Mouse (Mus musculus) brain, embryonic 18.5 days (tissue): Measurements from ENCODE around the gene Btbd9.
"Not testable (repeated sequence)": the region's sequence is repeated elsewhere in the genome, so short reads cannot be mapped to it uniquely, and the experiment has no call there.

ENCODE experiments used
- DNase-seq: peaks from one replicate; pipeline ENCODE4 v3.0.0-alpha.2; 2012; ENCODE audit warnings: low read depth, low spot score

Btbd9 gene

DNA sequence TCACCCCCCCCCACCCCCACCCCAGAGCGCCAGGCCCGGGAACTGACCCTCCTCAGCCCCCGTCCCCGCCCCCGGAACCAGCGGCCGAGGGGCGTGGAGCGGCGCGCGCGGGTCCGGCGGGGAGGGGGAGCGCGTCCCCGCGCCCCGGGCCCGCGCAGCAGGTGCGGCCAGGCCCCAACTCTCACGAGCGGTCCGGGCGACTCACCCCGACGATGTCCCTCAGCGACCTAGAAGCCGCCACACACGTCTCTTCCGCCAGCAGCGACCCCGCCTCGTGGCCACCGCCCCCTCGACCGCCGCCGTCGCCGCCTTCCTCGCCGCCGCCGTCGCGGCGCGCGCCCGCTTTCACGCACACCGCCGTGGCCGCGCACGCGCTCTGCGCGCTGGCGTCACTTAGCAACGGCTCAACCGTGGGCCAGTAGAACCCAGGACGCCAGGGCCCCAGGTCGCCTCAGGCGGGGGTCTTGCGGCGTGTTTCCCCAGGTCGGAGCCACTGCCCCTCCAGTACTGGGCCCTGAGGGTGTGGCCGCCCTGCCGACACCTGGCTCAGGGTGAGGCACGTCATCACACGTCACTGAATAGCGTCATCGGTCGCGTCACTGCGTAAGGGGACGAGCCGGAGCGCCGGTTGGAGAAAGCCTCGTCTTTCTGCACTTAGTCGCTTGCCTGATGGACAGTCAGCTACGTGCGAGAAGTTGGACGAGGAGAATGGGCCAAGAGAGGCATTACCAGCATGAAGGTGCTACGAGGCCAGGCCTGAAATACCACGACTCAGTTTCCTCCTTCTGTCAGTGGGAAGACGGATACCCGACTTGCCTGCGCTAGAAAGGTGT, at the start of gene Btbd9:
TSS of gene Btbd9 (minus strand) at position 548 of the 833 bp plus-strand sequence.
- DNase-seq, result peak; percentile 78

DNA sequence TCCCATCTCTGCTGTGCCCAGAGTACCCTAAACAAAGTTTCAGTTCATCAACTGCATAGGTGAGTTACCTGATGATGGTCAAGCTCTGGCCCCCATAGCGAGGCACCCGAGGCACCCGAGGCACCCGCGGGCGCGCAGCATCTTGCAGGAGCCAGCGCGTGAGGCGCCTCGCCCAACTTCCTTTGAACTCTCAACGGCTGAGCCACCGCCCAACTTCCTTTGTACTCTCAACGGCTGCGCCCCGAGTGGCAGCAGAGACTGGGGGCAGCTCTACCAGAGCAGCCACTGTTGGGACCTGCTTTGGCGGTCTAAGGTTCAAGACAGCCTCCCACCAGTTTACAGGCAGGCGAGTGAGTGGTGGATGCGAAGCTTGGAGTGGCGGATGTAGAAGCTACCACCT, 47.8 kb upstream of the Btbd9 start, which contains the start of gene Dnah8:
TSS of gene Dnah8 (plus strand) at position 223 of the 400 bp plus-strand sequence.
- not testable (repeated sequence) for DNase-seq

DNA sequence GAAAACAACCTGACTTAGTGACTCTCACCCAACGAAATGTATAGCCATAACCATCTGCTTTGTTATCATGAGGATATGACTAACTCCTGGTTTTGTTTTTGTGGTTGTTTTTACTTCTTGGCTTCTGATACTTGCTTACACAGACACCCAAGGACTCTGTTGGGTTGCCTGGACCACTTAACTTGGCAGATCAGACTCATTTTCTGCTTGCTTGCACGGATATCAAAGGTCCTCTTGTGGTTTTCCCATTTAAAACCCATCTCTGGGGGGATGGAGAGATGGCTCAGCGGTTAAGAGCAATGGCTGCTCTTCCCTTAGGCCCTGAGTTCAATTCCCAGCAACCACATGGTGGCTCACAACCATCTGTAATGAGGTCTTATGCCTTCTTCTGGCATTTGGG, 46.9 kb upstream of the Btbd9 start:
- DNase-seq, result no peak

DNA sequence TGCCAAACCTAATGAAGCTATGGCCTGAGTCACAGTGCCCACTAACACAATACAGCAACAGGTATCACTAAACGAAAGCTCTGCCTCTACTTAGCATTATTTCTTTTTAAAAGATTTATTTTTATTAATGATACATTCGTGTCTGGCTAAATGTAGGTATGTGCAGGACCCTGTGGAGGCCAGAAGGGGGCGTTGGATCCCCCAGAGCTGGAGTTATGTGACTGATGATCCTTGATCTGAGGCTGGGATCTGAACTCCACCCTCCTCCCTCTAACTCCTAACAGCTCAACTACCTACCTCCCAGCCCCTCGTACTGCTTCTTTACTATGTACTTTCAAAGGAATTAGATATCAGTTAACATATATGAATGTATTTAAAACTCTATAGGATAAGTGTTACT, 45.2 kb upstream of the Btbd9 start:
- no peak for DNase-seq

DNA sequence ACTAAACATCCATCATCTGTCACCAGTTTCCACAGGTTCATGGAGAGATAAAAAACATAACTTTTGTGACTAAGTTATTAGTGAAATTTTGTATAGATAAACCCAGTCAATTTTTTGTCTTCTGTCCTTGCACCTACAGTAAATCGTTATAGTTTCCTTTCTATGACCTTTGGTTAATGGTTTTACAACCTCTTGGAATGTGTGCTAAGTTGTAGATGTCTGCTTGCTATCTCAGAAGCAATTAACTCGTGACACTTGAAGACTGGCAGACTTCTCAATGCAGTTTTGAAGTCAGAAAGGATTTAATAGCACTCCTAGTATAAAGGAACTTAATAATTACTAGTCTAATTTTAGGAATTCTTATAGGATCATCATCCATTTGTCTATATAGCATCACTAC, 44.3 kb upstream of the Btbd9 start:
- no peak for DNase-seq

DNA sequence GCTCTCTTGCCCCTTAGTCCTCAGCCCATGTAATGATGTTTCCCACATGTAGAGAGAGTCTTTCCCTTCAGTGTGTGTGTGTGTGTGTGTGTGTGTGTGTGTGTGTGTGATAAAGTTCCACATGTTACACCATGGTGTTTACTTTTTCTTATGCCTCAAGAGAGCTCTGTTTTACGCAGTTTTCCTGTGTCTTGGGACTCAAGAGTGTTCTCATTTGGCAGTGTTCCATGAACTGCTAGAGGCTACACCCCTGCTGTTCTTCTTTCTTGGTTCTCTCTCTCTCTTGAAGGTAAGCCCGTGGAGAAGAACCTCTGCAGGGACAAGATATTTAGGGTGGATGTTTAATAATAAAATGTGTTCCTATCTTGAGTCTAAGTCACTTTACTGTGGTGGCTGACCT, 42.9 kb upstream of the Btbd9 start:
- no peak for DNase-seq

DNA sequence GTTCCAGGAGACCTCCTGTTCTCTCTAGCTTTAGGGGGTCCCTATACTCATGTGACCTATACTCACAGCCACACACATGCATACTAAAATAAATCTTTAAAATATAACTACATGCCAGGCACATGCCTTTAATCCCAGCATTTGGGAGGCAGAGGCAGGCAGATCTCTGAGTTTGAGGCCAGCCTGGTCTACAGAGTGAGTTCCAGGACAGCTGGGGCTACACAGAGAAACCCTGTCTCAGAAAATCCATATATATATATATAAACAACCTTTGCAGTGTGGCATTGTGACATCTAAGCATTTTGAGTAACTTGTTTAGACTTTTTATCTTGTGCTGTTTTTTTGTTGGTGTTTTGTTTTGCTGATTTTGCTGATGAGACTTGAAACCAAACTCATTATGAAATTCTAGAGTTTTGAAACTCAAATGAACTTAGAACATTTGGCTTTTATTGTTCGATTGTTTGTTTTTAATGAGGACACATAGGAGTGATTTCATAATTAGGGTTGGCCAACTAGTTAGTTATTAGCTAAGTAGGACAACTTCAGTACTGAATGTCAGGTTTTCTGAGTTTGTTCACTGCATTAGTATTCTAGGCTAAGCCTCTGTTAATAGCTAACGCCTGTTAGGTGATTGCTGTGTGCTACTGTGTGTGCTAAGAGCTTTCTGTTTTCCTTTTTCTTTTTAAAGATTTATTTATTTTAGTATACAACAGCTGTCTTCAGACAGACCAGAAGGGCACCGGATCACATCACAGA, 42.0 kb upstream of the Btbd9 start:
- no peak for DNase-seq

DNA sequence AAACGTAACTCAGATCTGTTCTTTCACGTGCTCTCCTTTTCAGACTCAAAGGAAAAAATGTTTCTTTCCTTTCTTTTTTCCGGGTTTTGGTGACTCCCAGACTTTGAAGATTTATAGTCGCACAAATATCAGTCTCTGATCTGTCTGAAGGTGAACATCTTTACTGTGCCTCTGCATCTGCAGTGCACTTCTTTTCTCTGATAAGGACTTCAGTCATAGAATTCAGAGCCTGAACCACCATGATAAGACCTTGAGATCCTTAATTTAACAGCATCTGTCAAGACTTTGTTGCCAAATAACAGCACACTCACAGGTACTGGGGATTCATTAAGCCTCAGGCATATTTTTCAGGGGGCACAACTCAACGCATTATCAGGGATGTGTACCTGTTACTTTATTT, 39.9 kb upstream of the Btbd9 start:
- DNase-seq, result no peak

DNA sequence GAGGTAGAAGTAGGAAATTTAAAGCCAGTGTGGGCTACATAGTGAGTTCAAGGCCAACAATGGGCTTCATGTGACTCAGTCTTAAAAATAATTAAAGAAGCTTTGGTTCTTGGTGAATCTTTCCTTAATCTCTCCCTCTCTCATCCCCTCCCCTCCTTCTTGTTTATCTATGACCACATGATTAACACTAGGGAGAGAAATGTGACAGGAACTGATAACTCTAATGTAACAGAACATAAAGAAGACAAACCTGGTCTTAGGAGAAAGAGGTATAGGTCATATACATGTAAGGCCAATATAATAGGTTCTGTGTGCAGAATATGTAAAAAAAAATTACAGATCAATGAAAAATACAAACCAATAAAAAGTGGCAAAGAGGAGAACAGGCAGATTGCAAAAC, 37.1 kb upstream of the Btbd9 start:
- DNase-seq, result no peak

DNA sequence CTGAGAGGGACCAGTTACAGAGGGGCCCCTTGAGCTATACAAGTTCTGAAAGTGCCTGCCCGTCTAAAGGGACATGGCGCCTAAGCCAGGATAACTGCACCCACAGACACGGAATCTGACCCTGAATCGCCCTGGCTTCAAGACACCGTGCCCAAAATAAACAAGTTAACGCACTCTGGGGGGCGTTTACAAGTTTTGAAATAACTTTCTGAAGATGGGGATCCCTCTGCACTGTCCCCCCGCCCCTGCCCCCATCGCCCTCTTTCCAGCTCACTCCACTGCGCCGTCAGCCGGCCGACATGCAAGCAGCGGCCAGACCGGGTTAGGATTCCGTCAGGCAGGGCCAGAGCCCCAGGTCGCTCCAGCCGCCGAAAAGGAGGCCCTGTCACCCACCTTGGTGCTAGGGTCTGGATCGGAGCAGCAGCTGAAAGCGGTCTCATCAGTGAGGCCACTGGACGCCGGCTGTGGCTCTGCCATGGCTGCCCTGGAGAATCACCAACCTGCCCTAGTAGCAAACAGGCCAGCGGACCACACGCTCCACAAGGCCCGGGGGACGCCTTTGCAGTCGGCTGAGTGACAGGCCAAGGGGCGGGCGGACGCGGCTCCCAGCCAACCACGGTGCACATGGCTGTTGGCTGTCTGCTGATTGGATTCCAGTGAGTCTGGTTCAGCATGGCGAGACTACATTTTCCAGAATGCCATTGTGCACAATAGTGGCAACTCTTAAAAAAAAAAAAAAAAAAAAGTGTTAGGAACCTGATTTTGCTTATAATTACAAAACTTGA, 36.0 kb upstream of the Btbd9 start:
- DNase-seq, result peak; percentile 88

DNA sequence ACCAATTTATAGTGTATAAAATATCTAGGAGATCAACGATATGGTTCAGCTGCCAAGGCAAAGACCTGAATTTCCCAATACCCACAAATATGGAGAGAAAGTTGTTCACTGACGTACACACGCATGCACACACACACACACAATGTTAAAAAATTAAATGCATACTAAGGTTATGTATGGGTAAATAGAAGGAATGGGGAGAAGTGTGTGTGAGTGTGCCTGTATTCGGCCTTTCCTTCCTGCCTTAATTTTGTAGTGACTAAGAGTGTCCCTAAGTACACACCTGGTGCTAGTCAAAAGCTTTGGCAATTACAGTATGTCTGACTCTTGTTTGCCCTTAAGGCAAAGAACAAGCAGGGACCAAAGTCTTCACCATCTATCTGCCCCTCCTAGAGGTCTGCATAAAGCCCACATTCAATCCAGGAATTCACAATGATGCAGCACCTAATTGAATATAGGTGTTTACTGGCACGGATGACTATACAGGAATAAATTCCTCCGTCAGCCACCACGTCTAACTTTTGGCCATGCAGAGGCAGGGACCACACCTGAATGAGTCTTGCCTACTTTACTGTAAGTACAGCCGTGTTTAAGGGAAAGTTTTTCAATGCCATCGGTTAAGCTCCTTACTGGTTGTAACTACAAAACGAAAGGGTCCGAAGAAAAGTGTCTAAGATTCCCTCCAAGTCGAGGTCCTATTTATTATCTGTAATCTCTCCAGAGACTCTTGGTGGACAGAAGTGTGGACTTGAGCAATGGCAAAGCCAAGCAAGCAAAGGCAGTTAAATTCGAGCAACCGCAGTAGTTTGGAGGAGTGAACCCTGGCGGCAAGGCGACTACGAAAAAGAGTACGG, 35.2 kb upstream of the Btbd9 start:
- no peak for DNase-seq

DNA sequence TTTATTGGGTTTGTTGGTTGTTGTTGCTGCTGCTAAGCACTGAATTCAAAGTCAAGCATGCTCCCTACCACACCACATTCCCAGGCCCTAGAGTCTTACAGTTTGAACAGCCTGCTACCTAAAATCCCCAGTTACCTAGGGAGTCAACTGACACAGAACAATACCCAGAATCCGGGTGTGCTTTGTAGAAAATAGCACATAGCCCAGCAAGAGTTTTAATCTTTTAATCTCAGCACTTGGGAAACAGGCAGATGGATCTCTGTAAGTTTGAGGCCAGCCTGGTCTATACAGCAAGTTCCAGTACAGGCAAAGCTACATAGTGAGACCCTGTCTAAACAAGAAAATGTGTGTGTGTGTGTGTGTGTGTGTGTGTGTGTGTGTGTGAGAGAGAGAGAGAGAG, 34.5 kb upstream of the Btbd9 start:
- DNase-seq, result no peak

DNA sequence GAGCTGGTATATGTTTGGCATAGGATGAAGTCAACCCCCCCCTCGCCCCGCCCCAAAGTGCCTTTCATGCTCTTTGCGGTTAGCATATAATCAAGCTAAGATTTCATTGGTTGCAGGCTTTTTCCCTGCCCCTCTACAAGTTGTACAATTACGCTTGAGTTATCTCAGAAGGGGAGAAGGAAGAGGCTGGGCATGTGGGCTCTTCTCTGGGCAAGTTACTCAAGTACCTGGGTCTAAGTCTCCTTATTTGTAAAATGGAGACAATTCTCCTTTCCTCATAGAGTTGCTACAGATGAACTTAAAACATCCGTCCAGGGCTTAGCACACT, 33.7 kb upstream of the Btbd9 start:
- no peak for DNase-seq

DNA sequence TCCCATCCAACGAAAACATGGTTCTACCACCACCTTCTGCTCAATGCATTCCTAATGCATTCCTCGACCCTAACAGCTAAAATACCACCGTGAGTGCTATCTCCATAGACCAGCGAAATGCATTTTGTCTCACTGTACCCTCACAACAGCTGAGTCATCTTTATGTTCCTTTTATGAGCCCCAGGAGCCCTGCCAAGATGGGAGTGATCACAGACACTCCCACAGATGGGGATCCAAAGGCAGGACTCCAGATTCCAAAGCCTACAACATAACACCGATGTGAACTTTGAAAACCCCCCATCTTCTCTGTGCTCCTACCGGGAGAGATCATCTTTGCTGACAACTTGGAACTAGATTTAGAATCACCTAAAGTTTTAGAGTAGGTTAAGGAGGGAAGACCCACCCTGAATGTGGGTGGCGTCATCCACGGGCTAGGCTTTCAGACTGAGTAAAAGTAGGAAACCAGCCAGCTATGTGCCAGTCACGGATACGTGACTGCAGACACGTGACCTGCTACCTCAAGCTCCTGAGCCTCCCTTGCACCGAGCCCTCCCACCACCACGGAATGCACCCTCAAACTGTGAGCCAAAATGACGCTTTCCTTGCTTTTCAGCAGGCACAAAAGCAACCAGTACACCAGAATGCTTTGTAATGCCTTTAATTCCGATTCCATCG, 33.2 kb upstream of the Btbd9 start:
- DNase-seq, result no peak

DNA sequence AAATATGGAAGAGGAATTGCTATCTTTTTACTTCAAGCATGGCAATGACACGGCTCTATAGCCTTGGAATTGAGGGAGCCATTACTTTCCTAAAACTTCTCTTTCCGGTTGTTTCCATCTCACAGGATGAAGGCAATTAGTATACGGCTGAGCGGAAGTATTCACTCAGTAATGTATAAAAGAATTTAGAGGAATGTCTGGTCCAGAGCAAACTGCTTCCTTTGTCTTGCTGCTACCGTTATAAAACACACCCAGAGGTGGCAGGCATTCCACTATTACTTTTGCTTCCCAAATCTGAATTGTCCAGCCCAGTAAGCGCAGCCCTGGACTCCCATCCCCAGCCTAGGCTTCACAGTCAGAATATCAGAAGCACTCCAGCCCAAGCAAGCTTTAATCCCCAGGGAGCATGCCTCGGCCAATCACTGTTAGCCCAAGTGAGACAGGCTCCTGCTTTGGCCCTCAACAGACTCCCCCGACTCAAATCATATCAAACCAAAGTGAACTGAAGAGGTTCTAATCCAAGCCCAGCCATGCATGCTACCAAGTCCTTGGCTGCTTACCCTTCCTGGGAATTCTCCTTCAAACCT, 31.7 kb upstream of the Btbd9 start:
- DNase-seq, result no peak

DNA sequence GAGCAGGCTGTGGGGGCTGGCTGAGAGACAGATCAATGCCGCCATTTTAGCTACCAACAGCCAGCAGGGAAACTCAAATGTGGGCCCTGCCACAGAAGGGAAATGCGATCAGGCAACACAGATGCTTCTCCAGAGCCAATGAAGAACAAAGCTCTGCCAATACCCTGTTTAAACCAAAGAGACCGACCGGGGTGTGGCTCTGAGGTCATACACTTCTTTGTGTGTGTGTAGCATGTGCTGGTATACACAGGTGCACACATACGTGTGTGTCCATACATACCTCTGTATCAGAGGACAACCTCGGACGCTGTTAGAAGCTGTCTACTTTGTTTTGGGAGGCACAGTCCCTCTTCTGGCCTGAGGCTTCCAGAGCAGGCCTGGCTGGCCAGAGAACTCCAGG, 31.0 kb upstream of the Btbd9 start:
- no peak for DNase-seq

DNA sequence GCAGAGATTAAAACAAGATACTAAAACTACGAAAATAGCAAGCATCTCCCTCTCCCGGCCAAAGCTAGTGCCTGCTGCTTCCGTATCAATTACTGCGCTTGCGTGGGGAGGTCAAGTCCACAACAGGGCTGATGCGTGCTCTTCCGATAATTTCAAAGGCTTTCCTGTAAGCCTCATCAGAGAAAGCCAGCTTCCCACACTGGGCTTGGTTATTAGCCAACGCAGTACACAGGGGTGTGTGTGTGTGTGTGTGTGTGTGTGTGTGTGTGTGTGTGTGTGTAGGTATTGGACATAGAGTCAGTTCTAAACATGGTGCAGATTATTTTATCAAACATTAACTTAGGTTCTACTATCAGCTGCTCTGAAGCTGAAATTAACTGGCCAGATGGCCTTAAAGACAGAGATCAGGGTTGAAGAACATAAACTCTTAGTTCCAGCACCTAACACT, 30.4 kb upstream of the Btbd9 start:
- DNase-seq, result no peak

DNA sequence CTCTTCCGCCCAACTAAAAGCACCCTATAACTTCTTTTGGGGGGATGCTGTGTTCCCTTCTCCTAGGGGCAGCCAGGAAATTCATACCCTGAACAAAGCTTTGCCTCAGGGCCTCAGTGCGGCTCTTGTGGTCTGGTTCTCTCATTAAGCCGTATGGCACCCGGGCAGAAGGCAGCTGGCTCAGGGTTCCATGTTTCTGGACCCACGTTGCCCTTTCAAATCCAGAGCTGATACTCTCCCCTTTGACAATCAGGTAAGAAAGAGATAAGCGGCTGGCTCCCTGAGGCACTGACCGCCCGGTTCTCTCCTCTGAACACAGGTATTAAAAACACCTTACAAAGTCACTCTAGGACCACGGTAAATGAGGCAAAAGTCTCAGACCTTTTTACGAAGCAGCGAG, 29.9 kb upstream of the Btbd9 start:
- no peak for DNase-seq

DNA sequence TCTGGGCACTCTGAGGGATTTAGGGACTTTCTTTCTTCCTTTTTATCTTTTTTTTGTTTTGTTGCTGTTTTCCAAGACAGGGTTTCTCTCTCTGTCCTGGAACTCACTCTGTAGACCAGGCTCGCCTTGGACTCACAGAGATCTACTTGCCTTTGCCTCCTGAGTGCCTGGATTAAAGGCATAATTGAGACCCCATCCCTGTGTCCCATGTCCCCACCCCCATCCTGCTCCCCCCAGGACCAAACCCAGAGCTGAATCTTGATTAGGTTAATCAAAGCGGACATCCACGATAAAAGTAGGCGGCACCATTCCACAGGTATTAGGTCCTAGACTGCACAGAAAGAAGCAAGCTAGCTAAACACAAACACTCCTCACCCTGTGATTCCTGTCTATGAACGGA, 28.7 kb upstream of the Btbd9 start:
- no peak for DNase-seq

DNA sequence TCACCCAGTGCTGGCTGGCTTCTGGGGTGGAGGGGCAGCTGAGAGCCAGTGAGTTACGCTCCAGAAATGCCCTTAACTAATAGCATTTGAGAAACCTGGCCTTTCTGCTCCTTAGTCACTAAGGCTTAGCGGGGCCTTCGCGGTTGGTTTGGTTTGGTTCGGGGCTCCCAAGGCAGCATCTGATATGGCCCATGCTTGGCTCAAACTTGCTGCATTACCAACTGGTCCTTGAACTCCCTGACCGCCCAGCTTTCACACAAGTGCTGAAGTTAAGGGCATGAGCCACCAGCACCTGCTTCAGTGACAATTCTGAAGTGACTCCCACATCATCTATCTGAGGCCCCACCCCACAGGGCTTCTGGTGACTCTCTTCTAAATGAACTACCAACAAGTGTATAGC, 28.0 kb upstream of the Btbd9 start:
- no peak for DNase-seq
